Mouse (Mus musculus) lung, postnatal 0 days (tissue): ENCODE data around the gene Npy1r. TPM values are rescaled to one million over a fixed set of nuclear protein-coding genes. Genes with fewer than 3 reads are reported as not detected.

Experiments
- ATAC-seq: fragments of 200-750 bp; cut with Nextera tagmentation; 2 replicates; pipeline ENCODE4 v1.8.0; 2017; ENCODE audit warnings: moderate library complexity
- DNase-seq: peaks from one replicate; pipeline ENCODE4 v3.0.0-alpha.2; 2016; ENCODE audit warnings: low spot score
- H3K27ac ChIP-seq: fragments of 300-500 bp; sonication (generic); 2 replicates; pipeline ENCODE4 v1.5.1; 2014; ENCODE audit warnings: antibody characterized with exemption, mild to moderate bottlenecking, low read length, mixed read lengths
- H3K27me3 ChIP-seq: fragments of 300-500 bp; sonication (generic); replicated peaks from 2 replicates; pipeline ENCODE4 v1.6.1; 2014; ENCODE audit warnings: low read length, mixed read lengths; ENCODE audit not compliant: insufficient read depth
- H3K36me3 ChIP-seq: fragments of 300-500 bp; sonication (generic); 2 replicates; pipeline ENCODE4 v1.6.1; 2014; ENCODE audit warnings: low read length, mixed read lengths; ENCODE audit not compliant: insufficient read depth
- H3K4me1 ChIP-seq: fragments of 300-500 bp; sonication (generic); 2 replicates; pipeline ENCODE4 v1.6.1; 2014; ENCODE audit warnings: antibody characterized with exemption, low read depth, low read length, mixed read lengths; ENCODE audit not compliant: insufficient read depth
- H3K4me2 ChIP-seq: fragments of 300-500 bp; sonication (generic); replicated peaks from 2 replicates; pipeline ENCODE4 v1.6.1; 2014; ENCODE audit warnings: low read depth, mild to moderate bottlenecking, low read length, moderate library complexity, mixed read lengths
- H3K4me3 ChIP-seq: fragments of 300-500 bp; sonication (generic); 2 replicates; pipeline ENCODE4 v1.5.1; 2014; ENCODE audit warnings: low read depth, low read length
- H3K9ac ChIP-seq: fragments of 300-500 bp; sonication (generic); replicated peaks from 2 replicates; pipeline ENCODE4 v1.6.1; 2014; ENCODE audit warnings: low read depth, mild to moderate bottlenecking
- H3K9me3 ChIP-seq: fragments of 300-500 bp; sonication (generic); 2 replicates; pipeline ENCODE4 v1.6.1; 2016; ENCODE audit warnings: low read length, mixed read lengths
- CTCF ChIP-seq: IDR thresholded peaks from 2 replicates; pipeline ENCODE4 v1.5.1; 2016; ENCODE audit warnings: antibody characterized with exemption, mild to moderate bottlenecking
- EP300 ChIP-seq: IDR thresholded peaks from 2 replicates; pipeline ENCODE4 v1.6.1; 2016; ENCODE audit warnings: antibody characterized with exemption, mild to moderate bottlenecking, control low read depth
- WGBS: fragments of 180-500 bp; shearing (Covaris S2); extraction: QIAGEN DNeasy Blood & Tissue Kit; methylation state at CpG from one replicate; pipeline ENCODE4 v1.1.7; 2014; 5-methylcytosine and 5-hydroxymethylcytosine counted together
- polyA plus RNA-seq: library from polyadenylated mRNA; unstranded; fragments of >200 nt; fragmentation: Nextera tagmentation; extraction: Ambion mirVana; gene quantifications from 2 replicates; pipeline ENCODE4 v1.2.1, GENCODE M21; 2015

Gene Npy1r
- polyA plus RNA-seq, 1 experiment from 2014 or later: 0.30 TPM

- no peaks in the 10 kb centered on the region for H3K9me3 ChIP-seq
- no peak overlapping the region for H3K4me3 ChIP-seq
- no peaks in the 10 kb centered on the region for H3K27me3 ChIP-seq
- TF ChIP-seq CTCF (no peak), EP300 (no peak)
- no peaks in the 10 kb centered on the region for H3K36me3 ChIP-seq
- WGBS: 12% methylated on average over 7 of the region's 7 CpGs
- H3K4me1 ChIP-seq: no peaks in the 10 kb centered on the region
- no peak overlapping the region for H3K4me2 ChIP-seq
- ATAC-seq (no peak), DNase-seq (no peak)
- no peak overlapping the region for H3K27ac ChIP-seq
- H3K9ac ChIP-seq: no peak overlapping the region
Observed at GRCm38 (mm10) chr8:66698011-66698410, 1.0 kb downstream of the Npy1r start.

GRCm38 (mm10) chr8:66698782-66699181, 1.8 kb downstream of the Npy1r start:
- no peak overlapping the region for H3K27ac ChIP-seq
- TF ChIP-seq EP300 (no peak), CTCF (no peak)
- H3K9ac ChIP-seq: no peak overlapping the region
- no peak for DNase-seq
- H3K4me2 ChIP-seq: no peak overlapping the region
- WGBS: 35% methylated on average over 7 of the region's 7 CpGs
- H3K27me3 ChIP-seq: no peaks in the 10 kb centered on the region
- no peaks in the 10 kb centered on the region for H3K36me3 ChIP-seq
- H3K9me3 ChIP-seq: no peaks in the 10 kb centered on the region
- H3K4me3 ChIP-seq: no peak overlapping the region
- no peak for ATAC-seq
- no peaks in the 10 kb centered on the region for H3K4me1 ChIP-seq

DNA sequence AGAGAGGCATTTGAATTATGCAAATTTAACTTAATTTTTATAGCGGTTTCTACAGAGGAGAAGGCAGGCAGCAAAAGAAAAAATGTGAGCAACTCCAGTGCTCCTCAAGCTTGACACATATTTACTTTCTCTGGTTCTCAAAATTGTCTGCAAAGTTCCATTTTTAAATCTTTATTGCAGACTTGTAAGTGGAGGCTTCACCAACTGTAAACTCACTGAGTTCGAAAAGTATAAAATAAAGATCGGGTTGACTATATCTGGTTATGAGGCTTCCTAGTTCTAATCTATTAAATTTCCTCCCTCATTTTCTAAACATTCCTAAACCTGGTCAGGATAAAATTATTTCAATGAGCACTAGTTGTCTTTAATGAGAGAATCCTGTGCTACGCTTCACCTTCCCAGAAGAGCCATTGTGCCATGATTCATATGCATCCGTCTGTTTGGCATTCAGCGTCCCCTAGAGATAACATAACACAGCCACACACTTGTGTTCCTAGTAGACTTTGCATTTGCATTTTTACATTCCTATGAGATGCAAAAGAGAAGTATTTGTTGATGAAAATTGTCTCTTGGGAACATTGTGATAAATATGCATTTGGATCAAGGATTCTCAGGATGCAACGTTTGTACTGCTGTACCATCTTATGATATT, 17.5 kb downstream of the Npy1r start:
- Histone ChIP-seq H3K36me3 (no peaks in the 10 kb centered on the region), H3K4me1 (no peaks in the 10 kb centered on the region), H3K4me2 (no peak overlapping the region), H3K4me3 (no peak overlapping the region), H3K9ac (no peak overlapping the region), H3K27me3 (no peaks in the 10 kb centered on the region), H3K9me3 (no peaks in the 10 kb centered on the region), H3K27ac (no peak overlapping the region)
- ATAC-seq (no peak), DNase-seq (no peak)
- TF ChIP-seq CTCF (no peak), EP300 (no peak)
- 86% methylated on average over 7 of the region's 7 CpGs for WGBS

DNA sequence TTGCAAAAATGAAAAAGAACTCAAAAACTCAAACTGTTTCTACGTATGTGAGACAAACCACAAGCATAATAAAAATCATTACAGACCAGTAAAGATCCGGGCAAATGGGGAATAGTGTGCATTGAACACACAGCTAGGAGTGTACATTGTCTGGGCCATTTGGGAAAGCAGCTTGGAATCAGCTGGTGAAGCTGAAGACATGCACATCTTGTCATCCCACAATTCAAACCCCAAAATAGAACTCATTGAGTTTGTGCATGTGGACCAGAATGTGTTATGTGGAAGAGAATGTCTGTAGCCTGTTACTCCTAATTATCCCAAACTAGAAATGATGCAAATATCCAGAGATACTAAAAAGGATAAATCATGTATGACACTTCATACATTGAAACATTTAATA, 25.8 kb downstream of the Npy1r start:
- 76% methylated on average over 2 of the region's 2 CpGs for WGBS
- no peak overlapping the region for H3K4me2 ChIP-seq
- no peaks in the 10 kb centered on the region for H3K9me3 ChIP-seq
- H3K9ac ChIP-seq: no peak overlapping the region
- no peak overlapping the region for H3K27ac ChIP-seq
- H3K36me3 ChIP-seq: no peaks in the 10 kb centered on the region
- DNase-seq: no peak
- ATAC-seq: no peak
- no peaks in the 10 kb centered on the region for H3K4me1 ChIP-seq
- no peak overlapping the region for H3K4me3 ChIP-seq
- no peak for TF ChIP-seq CTCF
- no peak for TF ChIP-seq EP300
- no peaks in the 10 kb centered on the region for H3K27me3 ChIP-seq

DNA sequence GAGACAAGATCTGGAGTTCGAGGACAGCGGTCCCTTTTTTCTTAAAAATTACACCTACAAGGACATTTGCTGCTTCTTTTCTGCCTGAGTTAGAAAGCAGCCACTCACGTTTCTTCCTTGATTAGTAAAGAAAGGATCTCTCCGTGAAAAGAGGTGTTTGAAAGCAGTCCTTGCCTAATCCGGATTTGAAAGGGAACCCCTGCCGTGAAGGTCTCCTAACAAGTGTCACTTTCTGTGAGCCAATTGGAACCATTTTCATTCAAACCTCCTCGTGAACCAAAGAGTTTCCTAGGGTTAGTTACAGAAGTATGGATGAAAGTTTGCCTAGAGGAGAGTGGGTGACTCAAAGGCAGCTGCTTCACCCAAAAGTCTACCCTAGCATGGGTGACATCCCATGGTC, 32.5 kb downstream of the Npy1r start:
- TF ChIP-seq CTCF (no peak), EP300 (no peak)
- WGBS: 42% methylated on average over 7 of the region's 7 CpGs
- Histone ChIP-seq H3K4me2 (no peak overlapping the region), H3K9ac (no peak overlapping the region), H3K9me3 (no peaks in the 10 kb centered on the region), H3K4me3 (no peak overlapping the region), H3K36me3 (no peaks in the 10 kb centered on the region), H3K4me1 (no peaks in the 10 kb centered on the region), H3K27me3 (no peaks in the 10 kb centered on the region), H3K27ac (no peak overlapping the region)
- DNase-seq: no peak
- no peak for ATAC-seq

DNA sequence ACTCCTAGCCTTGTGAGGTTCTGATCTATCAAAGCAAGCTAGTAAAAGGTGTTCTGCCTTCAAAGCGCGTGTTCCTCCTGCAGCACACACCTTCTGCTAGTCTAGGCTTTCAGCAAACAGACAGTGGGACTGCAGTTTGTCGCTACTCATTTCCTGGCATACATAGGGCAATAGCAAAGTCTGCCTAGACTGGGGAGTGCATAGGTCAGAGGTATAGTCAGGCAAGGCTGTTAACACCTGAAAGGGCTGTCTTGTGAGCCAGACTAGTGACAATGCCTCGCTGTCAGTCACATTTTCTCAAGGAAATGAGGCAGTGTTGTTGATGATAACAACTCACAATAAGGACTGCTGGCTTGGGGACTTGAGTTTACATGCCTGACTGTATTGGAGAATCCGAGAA, 35.0 kb downstream of the Npy1r start:
- Histone ChIP-seq H3K9ac (no peak overlapping the region), H3K9me3 (no peaks in the 10 kb centered on the region), H3K36me3 (no peaks in the 10 kb centered on the region), H3K4me3 (no peak overlapping the region), H3K27ac (no peak overlapping the region), H3K4me2 (no peak overlapping the region), H3K4me1 (no peaks in the 10 kb centered on the region), H3K27me3 (no peaks in the 10 kb centered on the region)
- no peak for ATAC-seq
- no peak for TF ChIP-seq CTCF
- no peak for TF ChIP-seq EP300
- no peak for DNase-seq
- 55% methylated on average over 5 of the region's 5 CpGs for WGBS

DNA sequence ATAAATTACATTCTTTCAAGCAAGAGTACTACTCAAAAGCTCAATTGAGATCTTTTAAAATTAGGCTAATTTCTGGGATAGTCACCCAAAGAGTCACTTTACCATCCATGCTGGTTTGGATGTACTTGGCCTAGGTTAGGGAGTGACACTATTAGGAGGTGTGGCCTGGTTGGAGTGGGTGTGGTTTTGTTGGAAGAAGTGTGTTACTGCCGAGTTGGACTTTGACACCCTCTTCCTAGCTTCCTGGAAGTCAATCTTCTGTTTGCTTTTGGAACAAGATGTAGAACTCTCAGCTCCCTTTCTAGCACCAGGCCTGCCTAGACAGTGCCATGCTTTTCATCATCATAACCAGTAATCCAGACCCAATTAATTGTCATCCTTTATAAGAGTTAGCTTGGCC, 45.4 kb downstream of the Npy1r start:
- no peak overlapping the region for H3K9ac ChIP-seq
- H3K27me3 ChIP-seq: no peaks in the 10 kb centered on the region
- H3K36me3 ChIP-seq: no peaks in the 10 kb centered on the region
- no peaks in the 10 kb centered on the region for H3K4me1 ChIP-seq
- H3K4me2 ChIP-seq: no peak overlapping the region
- H3K27ac ChIP-seq: no peak overlapping the region
- no peaks in the 10 kb centered on the region for H3K9me3 ChIP-seq
- DNase-seq (no peak), ATAC-seq (no peak)
- 24% methylated on average over 1 of the region's 1 CpGs for WGBS
- TF ChIP-seq EP300: no peak
- no peak for TF ChIP-seq CTCF
- H3K4me3 ChIP-seq: no peak overlapping the region
